Mouse (Mus musculus): ENCODE data around the gene Ogdhl. TPM values are rescaled to one million over a fixed set of nuclear protein-coding genes. Genes with fewer than 3 reads are reported as not detected.

Ogdhl gene
- polyA plus RNA-seq (2014; fragmentation: Nextera tagmentation; extraction: Ambion mirVana), result 17.1 and 19.7 TPM in 2 replicates

DNA sequence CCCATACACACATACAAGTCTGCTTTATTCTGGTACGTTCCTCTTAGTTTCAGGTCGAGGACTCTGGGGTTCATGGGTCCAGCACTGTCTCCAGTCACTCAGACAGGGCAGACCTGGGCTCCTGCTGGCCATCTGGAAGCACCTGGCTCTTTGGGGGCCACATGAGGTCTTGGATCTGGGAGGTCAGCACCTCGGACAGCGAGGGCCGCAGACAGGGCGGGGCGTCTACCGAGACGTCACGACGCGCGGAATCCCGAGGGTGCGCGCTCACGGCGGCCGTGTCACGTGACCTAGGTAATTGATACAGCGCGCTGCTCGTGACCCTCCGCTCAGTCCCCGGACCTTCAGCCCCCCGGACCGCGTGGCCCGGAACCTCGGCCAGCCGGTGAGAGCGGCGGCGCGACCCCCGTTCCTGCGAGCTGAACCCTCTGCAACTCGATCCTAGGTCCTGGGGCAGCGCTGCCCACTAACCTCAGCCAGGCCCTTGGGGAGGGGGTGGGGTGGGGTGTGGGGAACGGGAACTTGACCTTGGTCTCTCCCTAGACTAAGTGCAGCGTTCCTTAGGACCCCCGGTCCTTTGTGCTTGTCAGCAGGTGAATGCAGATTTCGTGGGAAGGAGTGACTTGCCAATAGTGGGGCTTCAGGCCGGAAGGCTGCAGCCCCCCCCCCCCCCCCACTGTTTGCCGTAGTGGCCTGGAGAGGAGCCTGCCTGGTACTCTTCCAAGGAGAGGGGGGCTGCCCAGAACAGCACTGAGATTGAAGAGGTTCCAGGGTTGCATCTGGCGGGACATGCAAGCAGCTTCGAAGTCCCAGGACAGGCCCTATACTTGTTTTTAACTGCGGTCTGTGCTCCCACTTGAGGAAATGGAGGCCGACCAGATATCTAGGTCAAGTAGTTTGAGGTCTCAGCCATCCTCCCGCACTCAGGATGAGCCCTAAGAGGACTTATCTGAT, at the start of gene Ogdhl:
TSS of gene Ogdhl (plus strand) at position 288 of the 954 bp plus-strand sequence.
- 4% methylated on average over 50 of the region's 50 CpGs for WGBS

DNA sequence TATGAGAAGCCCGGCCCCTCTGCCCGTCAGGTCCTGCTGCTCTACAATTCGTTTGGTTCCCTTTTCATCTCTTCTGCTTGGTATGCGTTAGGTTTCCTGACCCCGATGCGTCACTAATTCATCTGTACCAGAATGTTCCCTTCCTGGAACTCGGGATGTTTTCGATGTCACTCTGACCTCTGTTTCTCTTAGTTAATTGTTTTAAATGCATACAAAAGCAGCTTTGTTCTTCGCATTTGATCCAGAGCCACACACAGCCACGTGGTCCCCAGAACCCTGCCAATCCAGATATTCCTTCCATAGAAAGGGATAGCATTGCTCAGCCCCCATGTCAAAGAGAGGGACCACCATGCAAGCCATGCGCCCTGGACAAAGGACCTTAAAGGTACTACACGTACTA, 20.2 kb upstream of the Ogdhl start:
- Histone ChIP-seq H3K4me3 (replicated peaks; ENCODE audit: low read length) (no peak overlapping the region), H3K9ac (no peak overlapping the region), H3K9me3 (ENCODE audit: control insufficient read depth, low read length) (no peaks in the 10 kb centered on the region), H3K4me2 (replicated peaks) (no peak overlapping the region), H3K36me3 (replicated peaks; ENCODE audit: control insufficient read depth, insufficient read depth) (peaks cover 15% of the 10 kb centered on the region), H3K27ac (no peak overlapping the region), H3K4me1 (replicated peaks; ENCODE audit: control insufficient read depth, insufficient read depth, low read length) (no peaks in the 10 kb centered on the region), H3K27me3 (ENCODE audit: control insufficient read depth, insufficient read depth, low read length) (no peaks in the 10 kb centered on the region)
- 35% methylated on average over 12 of the region's 12 CpGs for WGBS
- ATAC-seq (ENCODE audit: low FRiP score) (no peak), DNase-seq (ENCODE audit: low spot score) (no peak)

More for the DNA sequence above, at the start of gene Ogdhl:
- Histone ChIP-seq H3K27me3 (ENCODE audit: control insufficient read depth, insufficient read depth, low read length) (peaks cover 4% of the 10 kb centered on the region; the same call in 1 of the 2 replicates), H3K4me2 (replicated peaks) (peak within 1 kb of the TSS; percentile 63), H3K36me3 (replicated peaks; ENCODE audit: control insufficient read depth, insufficient read depth) (no peaks in the 10 kb centered on the region), H3K9me3 (ENCODE audit: control insufficient read depth, low read length) (no peaks in the 10 kb centered on the region), H3K27ac (peak within 1 kb of the TSS; percentile 44), H3K9ac (peak within 1 kb of the TSS; percentile 68), H3K4me1 (replicated peaks; ENCODE audit: control insufficient read depth, insufficient read depth, low read length) (0 out of 2 replicates have a peak, but pooled peaks cover 9% of the 10 kb centered on the region), H3K4me3 (replicated peaks; ENCODE audit: low read length) (peak within 1 kb of the TSS; percentile 61)
- peak; percentile 79 for DNase-seq (ENCODE audit: low spot score)
- peak; percentile 81 for ATAC-seq (ENCODE audit: low FRiP score)

DNA sequence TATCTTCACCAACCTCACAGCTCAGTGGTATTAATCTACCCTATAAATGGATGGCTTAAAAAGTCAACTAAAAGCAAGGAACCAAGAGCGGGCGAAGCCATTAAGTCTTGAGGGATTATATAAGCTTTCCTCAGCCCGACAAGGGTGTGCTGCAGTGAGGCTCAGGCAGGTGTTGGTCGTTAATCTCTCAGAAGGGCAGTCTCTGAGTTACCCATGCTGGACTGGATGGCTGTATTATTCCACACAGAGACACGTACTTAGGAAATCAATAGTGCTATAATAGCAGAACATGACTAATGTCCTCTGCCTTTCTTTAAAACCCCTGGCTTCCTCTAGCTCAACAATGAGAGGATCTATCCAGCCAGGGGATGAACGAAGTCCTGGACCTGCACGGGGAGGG, 19.4 kb upstream of the Ogdhl start:
- Histone ChIP-seq H3K4me3 (replicated peaks; ENCODE audit: low read length) (no peak overlapping the region), H3K27me3 (ENCODE audit: control insufficient read depth, insufficient read depth, low read length) (no peaks in the 10 kb centered on the region), H3K4me1 (replicated peaks; ENCODE audit: control insufficient read depth, insufficient read depth, low read length) (no peaks in the 10 kb centered on the region), H3K4me2 (replicated peaks) (no peak overlapping the region), H3K9me3 (ENCODE audit: control insufficient read depth, low read length) (no peaks in the 10 kb centered on the region), H3K27ac (no peak overlapping the region; the same call in 1 of the 2 replicates), H3K36me3 (replicated peaks; ENCODE audit: control insufficient read depth, insufficient read depth) (peaks cover 9% of the 10 kb centered on the region), H3K9ac (no peak overlapping the region)
- DNase-seq (ENCODE audit: low spot score) (no peak), ATAC-seq (ENCODE audit: low FRiP score) (no peak)
- 81% methylated on average over 7 of the region's 7 CpGs for WGBS

DNA sequence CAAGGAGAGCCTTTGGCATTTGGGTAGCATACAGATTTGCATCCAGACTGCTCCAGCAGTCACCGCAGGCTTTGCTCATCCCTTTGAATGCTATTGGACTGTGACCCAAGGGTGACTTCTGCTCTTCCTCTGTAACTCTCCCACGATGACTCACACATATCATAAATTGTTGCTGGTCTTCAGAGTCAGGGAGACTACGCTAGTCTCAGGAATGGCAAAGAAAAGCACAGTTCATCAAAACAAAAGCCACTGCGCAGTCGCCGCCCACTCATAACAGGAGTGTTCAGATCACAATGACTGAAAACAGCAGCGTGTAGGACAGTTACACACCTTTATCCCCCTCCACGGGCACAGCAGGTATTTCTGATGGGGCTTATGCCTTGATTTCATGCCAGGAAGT, 16.9 kb upstream of the Ogdhl start:
- Histone ChIP-seq H3K36me3 (replicated peaks; ENCODE audit: control insufficient read depth, insufficient read depth) (no peaks in the 10 kb centered on the region), H3K4me1 (replicated peaks; ENCODE audit: control insufficient read depth, insufficient read depth, low read length) (no peaks in the 10 kb centered on the region), H3K27me3 (ENCODE audit: control insufficient read depth, insufficient read depth, low read length) (no peaks in the 10 kb centered on the region), H3K27ac (no peak overlapping the region), H3K4me3 (replicated peaks; ENCODE audit: low read length) (no peak overlapping the region), H3K9me3 (ENCODE audit: control insufficient read depth, low read length) (no peaks in the 10 kb centered on the region), H3K4me2 (replicated peaks) (no peak overlapping the region), H3K9ac (no peak overlapping the region)
- 92% methylated on average over 8 of the region's 8 CpGs for WGBS
- DNase-seq (ENCODE audit: low spot score), result no peak
- no peak for ATAC-seq (ENCODE audit: low FRiP score)

DNA sequence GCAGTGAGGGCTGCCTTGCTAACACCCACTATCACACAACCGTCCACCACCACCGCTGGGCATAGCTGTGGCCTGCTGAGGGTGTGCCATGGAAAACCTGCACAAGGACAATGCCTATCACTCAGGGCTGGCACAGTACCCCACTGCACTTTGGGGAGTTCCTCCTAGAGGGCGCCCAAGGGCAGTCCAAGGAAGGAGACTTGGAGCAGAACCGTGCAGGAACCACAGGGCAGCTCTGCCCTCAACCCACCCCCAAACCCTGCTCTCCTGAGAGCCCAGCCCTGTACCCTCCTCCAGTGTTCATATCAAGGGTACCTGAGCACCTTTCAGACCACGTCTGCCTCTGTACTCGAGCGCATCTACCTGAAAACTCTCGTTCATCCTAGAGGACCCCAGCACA, 11.9 kb upstream of the Ogdhl start:
- ATAC-seq (ENCODE audit: low FRiP score), result peak; percentile 31
- Histone ChIP-seq H3K9me3 (ENCODE audit: control insufficient read depth, low read length) (no peaks in the 10 kb centered on the region), H3K27ac (no peak overlapping the region), H3K4me1 (replicated peaks; ENCODE audit: control insufficient read depth, insufficient read depth, low read length) (no peaks in the 10 kb centered on the region), H3K36me3 (replicated peaks; ENCODE audit: control insufficient read depth, insufficient read depth) (no peaks in the 10 kb centered on the region), H3K9ac (no peak overlapping the region), H3K27me3 (ENCODE audit: control insufficient read depth, insufficient read depth, low read length) (no peaks in the 10 kb centered on the region), H3K4me3 (replicated peaks; ENCODE audit: low read length) (no peak overlapping the region), H3K4me2 (replicated peaks) (no peak overlapping the region)
- WGBS, result 39% methylated on average over 8 of the region's 8 CpGs
- DNase-seq (ENCODE audit: low spot score), result peak; percentile 41

DNA sequence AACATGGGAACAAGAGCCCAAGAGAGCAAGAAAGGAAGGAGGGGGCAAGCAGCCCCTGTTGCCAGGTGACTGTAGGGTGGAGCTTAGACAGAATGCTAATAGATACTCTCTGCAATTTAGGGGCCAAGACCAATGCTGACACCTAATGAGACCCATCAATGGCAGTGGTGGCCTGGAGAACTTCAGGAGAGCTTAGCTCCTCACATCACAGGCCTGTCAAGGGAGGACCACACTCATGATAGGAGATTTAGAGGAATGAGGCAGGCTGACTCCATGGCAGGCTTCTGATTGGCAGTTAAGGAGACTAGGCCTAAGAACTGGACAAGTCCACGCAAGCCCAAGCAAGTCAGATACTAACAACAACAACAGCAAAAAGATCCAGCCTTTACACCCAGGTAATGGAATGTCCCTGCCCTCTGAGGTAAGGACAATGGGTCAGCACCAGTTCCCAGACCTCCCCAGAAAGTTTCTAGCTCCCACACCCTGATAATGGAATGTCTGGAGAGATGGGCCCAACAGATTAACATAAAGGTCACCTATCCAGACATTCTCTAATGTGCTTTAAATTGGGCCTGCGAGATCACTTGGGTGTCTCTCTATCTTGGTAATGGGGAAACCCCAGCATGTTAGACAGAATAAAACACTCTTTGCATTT, 10.3 kb upstream of the Ogdhl start:
- H3K9me3 ChIP-seq (ENCODE audit: control insufficient read depth, low read length), result no peaks in the 10 kb centered on the region
- H3K9ac ChIP-seq, result no peak overlapping the region
- no peaks in the 10 kb centered on the region for H3K27me3 ChIP-seq (ENCODE audit: control insufficient read depth, insufficient read depth, low read length)
- ATAC-seq (ENCODE audit: low FRiP score), result no peak
- H3K4me3 ChIP-seq (replicated peaks; ENCODE audit: low read length), result no peak overlapping the region
- no peak overlapping the region for H3K27ac ChIP-seq
- 97% methylated on average over 2 of the region's 2 CpGs for whole genome bisulfite sequencing
- H3K36me3 ChIP-seq (replicated peaks; ENCODE audit: control insufficient read depth, insufficient read depth), result no peaks in the 10 kb centered on the region
- H3K4me1 ChIP-seq (replicated peaks; ENCODE audit: control insufficient read depth, insufficient read depth, low read length), result no peaks in the 10 kb centered on the region
- H3K4me2 ChIP-seq (replicated peaks), result no peak overlapping the region
- DNase-seq (ENCODE audit: low spot score), result no peak

DNA sequence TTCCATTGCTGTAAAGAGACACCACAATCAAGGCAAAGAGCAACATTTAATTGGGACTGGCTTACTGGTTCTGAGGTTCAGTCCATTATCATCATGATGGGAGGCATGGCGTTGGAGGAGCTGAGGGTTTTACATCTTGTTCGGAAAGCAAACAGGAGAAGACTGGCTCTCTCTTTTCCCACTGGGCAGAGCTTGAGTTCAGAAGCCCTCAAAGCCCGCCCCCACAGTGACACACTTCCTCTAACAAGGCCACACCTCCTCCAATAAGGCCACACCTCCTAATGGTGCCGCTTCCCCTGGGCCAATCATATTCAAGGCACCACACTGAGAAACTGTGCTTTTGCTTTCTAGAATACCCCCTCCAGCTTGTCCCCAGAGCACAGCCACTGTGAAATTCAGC, 4.0 kb upstream of the Ogdhl start:
- Histone ChIP-seq H3K36me3 (replicated peaks; ENCODE audit: control insufficient read depth, insufficient read depth) (no peaks in the 10 kb centered on the region), H3K27ac (no peak overlapping the region), H3K4me3 (replicated peaks; ENCODE audit: low read length) (no peak overlapping the region), H3K9ac (no peak overlapping the region), H3K4me2 (replicated peaks) (no peak overlapping the region), H3K4me1 (replicated peaks; ENCODE audit: control insufficient read depth, insufficient read depth, low read length) (0 out of 2 replicates have a peak, but pooled peaks cover 7% of the 10 kb centered on the region), H3K27me3 (ENCODE audit: control insufficient read depth, insufficient read depth, low read length) (peaks cover 4% of the 10 kb centered on the region; the same call in 1 of the 2 replicates), H3K9me3 (ENCODE audit: control insufficient read depth, low read length) (no peaks in the 10 kb centered on the region)
- DNase-seq (ENCODE audit: low spot score) (no peak), ATAC-seq (ENCODE audit: low FRiP score) (no peak)
- 10% methylated on average over 4 of the region's 4 CpGs for WGBS

DNA sequence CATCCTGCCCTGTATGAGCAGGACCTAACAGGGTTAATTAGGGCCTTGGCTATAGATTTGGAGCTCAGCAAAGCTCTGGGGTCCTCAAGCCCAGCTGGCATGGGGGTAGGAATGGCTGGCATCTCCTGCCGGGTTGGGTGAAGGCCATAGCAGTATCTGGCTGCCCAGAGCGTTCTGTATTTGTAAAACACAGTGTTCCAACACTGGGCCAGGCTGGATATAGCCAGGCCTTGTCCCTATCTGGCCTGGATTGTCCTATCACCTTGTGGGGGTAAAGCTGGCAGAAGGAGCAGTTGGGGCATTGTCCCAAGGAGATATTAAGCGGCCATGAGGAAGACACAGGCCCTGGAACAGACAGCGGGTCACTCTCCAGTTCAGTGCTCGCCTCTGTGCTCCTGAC, 1.4 kb downstream of the Ogdhl start:
- peaks cover 4% of the 10 kb centered on the region; the same call in 1 of the 2 replicates for H3K27me3 ChIP-seq (ENCODE audit: control insufficient read depth, insufficient read depth, low read length)
- 90% methylated on average over 5 of the region's 5 CpGs for WGBS
- no peaks in the 10 kb centered on the region for H3K36me3 ChIP-seq (replicated peaks; ENCODE audit: control insufficient read depth, insufficient read depth)
- H3K4me1 ChIP-seq (replicated peaks; ENCODE audit: control insufficient read depth, insufficient read depth, low read length), result 0 out of 2 replicates have a peak, but pooled peaks cover 9% of the 10 kb centered on the region
- H3K27ac ChIP-seq, result no peak overlapping the region
- H3K9me3 ChIP-seq (ENCODE audit: control insufficient read depth, low read length), result no peaks in the 10 kb centered on the region
- H3K4me3 ChIP-seq (replicated peaks; ENCODE audit: low read length), result no peak overlapping the region
- no peak overlapping the region for H3K4me2 ChIP-seq (replicated peaks)
- DNase-seq (ENCODE audit: low spot score) (no peak), ATAC-seq (ENCODE audit: low FRiP score) (no peak)
- no peak overlapping the region for H3K9ac ChIP-seq

DNA sequence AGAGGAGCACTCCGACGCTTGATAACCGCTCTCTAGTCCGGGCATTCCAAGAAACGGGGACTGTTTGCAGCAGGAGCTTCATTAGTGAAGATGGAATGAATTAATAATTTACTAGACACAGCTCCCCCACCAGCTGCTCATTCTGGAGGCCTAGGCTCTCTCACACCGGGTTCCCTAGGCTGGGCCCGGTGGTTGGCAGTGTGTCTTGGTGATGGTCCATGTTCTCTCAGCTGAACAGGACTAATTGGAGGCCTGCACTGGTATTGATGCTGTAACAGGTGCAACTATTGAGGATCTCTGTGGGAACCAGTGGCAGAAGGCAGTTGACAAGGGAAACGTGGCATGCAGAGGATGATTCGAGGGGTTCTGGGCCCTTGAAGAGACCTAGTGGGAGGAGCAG, 5.5 kb downstream of the Ogdhl start:
- Histone ChIP-seq H3K4me1 (replicated peaks; ENCODE audit: control insufficient read depth, insufficient read depth, low read length) (0 out of 2 replicates have a peak, but pooled peaks cover 6% of the 10 kb centered on the region), H3K4me3 (replicated peaks; ENCODE audit: low read length) (no peak overlapping the region), H3K27ac (no peak overlapping the region), H3K4me2 (replicated peaks) (no peak overlapping the region), H3K27me3 (ENCODE audit: control insufficient read depth, insufficient read depth, low read length) (no peaks in the 10 kb centered on the region), H3K36me3 (replicated peaks; ENCODE audit: control insufficient read depth, insufficient read depth) (no peaks in the 10 kb centered on the region), H3K9me3 (ENCODE audit: control insufficient read depth, low read length) (no peaks in the 10 kb centered on the region), H3K9ac (no peak overlapping the region)
- no peak for ATAC-seq (ENCODE audit: low FRiP score)
- WGBS, result 70% methylated on average over 9 of the region's 9 CpGs
- DNase-seq (ENCODE audit: low spot score), result no peak
